Mouse (Mus musculus) layer of hippocampus, postnatal 25 days (tissue): ENCODE data around the gene Ap1s1. TPM values are rescaled to one million over a fixed set of nuclear protein-coding genes. Genes with fewer than 3 reads are reported as not detected.

Source experiments
- DNase-seq, 2 experiments: peaks; one replicate each; pipeline ENCODE4 v3.0.0; 2022; ENCODE audit warnings: mixed read lengths in 2 of 2, low spot score in 1 of 2; ENCODE audit errors: extremely low spot score in 1 of 2
- total RNA-seq, 2 experiments: library from RNA; stranded (reverse); gene quantifications; 2 replicates each; pipeline ENCODE4 v1.2.3; 2021

Gene Ap1s1
- total RNA-seq, 2 experiments from 2014 or later, result 262 to 327 TPM

DNA sequence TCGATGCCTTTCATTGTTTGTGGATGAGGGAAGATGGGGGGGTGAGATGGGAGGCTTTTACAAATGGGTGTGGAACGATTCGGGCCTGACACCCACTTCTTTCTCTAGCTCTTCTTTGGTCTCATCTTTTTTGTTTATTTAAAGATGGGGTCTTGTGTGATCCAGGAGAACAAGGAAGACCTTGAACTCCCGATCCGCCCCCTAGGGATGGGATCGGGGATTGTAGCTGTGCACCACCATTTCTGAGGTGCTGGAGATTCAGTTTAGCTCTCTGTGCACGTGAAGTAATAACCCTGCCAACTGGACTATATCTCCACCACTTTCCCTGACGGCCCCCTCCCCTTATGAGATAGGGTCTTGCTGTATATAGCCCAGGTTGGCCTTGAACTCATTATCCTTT, 20.0 kb upstream of the Ap1s1 start:
- DNase-seq, result no peak

DNA sequence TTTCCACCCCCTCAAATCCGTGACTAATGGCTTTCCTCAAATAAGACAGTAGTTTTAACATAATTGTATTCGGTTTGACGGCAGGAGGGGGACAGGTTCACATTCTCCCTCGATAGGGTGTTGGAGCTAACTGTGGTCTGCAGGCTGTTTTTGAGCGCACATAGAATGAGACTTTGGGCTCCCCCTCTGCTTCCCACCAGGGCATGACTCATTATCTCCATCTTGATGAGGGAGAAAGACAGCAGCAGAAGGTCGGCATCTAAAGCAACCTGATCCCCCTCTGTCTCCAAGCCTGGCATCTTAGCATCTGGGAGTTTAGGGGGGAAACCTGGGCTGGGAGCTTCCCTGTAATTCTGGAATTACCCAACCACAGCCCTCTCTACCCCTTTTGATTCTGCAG, 19.5 kb upstream of the Ap1s1 start:
- DNase-seq, result no peak

DNA sequence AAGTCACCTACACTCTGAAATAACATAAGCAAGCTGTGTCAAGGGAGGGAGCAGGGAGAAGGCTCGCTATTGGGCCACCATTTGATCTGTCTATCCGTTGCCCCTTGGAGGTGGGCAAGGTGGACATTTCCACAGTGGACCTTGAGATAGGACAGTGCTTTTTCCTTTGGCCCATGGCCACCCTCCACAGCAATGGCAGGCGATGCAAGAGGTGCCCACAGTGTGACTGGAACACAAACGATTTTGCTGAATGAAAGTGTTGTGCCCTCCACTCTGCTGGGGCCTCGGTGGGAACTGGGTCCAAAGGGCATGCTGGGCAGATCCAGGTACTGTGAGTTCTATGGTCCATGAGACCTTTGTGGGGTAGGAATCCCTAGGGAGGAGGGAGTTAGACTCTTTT, 16.7 kb upstream of the Ap1s1 start:
- no peak for DNase-seq

DNA sequence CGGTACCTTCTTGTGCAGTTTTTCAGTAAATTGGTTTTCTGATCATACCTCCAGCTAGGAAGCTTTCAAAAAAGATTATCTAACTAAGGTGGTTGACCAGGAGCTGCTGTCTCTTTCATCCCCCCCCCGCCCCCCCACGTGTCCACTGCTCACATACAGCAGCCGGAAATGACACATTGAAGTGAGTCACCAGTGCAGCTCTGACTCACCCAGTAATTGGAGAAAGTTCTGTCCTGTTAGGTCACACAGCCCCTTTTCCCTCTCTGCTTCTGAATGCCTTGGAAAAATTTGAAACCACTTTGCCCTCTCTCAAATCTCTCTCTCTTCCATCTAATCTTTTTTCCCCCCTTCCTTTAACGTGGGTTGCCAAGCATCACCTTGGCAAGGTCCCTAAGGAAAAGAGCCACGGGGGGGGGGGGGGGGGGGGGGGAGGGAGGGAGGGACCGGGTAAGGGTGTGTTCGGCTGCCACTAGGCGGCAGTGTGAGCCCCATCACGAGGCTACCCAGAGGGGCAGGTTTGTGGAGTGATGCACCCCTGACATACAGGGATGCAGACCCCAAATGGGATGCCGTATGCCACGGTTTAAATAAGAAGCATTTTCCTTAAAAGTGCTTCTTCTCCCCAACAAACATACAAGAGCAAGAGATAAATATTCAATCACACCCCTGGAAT, 16.0 kb upstream of the Ap1s1 start:
- DNase-seq, result peak in 1 of 2 experiments; percentile 66

DNA sequence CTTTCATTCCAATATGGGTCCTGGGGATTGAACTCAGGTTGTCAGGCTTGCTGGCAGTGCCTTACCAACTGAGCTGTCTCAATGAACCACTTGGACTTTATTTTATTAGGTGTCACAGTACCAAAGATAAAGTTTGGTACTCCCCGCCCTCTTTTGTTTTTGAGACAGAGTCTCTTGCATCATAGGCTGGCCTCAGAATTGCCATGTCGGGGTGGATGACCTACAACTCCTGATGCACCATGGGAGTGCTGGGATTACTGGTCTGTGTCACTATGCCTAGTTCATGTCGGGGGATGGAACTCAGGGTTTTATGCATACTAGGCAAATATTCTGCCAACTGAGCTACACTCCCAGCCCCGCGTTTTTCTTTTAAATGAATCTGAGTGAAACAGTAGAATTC, 8.9 kb upstream of the Ap1s1 start:
- DNase-seq, result no peak

DNA sequence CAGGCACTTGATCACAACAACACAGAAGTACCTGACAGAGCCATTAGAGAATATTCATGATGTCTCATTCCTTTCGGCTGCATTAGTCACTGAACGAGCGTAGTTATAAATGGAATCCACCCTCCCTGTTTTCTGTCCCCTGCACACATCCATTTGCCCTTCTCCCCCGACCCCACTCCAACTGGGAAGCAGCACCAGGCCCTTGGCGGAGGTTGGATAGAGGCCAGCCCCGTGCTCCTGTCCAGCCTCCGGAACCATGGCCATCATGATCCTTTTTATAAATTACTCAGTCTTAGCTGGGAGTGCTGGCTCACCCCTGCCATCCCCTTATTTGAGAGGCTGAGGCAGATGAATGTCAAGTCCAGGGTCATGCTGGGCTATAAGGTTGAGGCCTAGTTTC, 8.4 kb upstream of the Ap1s1 start:
- no peak for DNase-seq

DNA sequence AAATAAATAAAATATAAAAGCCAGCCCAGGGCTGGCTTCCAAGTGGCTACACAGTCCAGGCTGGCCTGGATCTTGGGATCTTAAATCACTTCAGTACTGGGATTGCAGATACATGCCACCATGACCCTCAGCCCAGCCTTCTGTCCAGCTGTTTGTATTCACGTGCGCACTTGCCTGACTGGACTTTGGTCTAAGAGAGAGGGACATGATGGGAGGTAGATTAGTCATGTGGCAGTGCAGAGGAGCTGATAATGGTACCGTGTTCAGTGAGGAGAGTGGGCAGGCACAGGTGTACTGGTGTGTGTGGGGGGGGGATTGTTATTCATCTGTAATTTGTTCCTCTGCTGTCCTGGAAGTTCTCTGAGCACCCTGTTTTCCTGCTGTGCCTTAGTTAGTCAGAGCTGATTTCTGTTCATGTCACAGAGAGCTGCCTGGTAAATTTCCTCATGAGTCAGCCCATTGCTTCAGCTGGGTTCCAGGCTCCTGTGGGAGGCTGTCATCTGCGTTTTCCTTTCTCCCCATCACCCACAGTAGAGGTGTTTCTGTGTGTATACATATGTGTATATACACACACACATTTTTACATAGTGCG, 6.1 kb upstream of the Ap1s1 start:
- DNase-seq, result no peak

DNA sequence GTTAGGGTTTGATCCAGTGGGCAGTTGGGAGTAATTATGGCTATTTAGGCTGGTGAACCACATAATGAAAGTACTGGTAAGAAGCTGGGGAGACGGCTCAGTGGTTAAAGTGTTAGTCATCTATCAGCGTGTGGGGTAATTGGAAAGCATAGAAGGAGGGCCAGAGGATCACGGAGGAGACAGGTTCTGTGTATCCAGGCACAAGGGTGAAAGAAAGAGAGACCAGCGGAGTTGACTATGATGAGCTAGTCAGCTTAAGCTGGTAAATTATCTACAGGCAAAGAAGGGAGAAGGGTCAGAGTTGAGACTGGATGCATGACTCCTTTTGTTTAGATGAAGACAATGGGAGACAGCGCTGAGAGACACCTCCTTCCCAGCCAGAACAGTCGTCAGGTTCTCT, 5.2 kb upstream of the Ap1s1 start:
- no peak for DNase-seq

DNA sequence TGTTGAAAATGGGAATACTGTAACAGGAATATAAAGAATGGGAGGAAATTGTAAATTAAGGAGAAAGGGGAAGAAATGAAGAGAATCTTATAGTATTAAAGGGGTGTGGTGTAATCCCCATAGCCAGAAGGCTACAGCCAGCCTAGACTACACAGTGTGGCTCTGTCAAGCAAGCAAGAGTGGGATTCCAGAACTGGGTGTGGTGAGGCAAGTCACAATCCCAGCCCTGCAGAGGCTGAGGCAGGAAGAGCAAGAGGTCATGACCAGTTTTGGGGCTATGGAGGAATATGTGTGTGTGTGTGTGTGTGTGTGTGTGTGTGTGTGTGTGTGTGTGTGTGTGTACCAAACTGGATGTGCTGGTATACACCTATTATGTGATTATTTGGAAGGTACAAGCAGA, 1.1 kb upstream of the Ap1s1 start:
- no peak for DNase-seq

DNA sequence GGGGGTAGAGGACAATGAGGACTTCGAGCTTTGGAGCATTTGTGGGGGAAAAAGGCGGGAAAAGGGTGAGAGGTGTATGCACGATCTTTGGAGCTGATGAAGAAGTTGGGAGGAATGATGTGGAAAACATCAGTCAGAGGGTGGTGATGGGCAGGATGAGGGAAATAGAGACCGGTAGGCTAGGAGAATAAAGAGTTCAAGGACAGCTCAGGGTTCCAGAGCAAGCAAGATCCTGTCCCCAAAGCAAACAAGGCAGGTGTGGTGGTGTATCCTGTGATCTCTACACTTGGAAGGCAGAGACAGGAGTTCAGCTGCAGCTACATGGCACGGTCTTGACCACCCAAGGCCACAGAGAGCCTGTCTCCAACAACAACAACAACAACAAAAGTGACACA, 386 bp upstream of the Ap1s1 start:
- no peak for DNase-seq

DNA sequence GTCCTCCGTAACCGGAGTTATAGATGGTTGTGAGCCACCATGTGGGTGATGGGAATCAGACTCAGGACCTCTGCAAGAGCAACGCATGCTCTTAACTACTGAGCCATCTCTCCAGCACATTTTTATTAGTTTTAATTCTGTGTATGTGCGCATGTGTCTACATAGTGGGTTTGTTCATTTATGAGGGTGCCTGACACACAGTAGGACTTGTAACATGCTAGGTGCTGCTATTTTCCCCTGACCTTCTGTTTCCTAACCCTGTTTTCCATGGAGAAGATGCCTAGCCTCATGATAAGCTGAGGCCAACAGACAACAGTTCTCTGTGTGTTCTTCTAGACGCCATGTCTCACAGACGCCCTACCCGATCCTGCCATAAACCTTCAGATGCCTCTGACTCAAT, 1.9 kb downstream of the Ap1s1 start:
- no peak for DNase-seq

DNA sequence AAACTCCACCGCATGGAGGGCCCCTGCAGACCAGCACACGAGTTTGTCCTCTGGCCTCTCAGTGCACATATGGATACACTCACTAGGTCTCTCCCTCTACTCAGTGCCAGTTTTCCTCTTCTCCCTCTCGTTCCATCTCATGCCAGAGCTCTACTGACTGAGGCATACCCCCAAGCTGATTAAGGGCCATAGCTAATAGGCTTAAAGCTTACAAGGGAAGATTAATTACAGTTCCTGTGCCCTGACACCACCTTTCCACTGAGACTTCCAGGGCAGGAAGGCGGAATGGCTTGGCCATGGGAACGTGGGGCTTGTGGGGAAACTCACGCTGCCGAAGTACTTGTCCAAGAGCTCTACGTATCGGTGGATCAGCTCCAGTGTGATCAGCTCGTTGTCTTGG, 4.5 kb downstream of the Ap1s1 start:
- no peak for DNase-seq

DNA sequence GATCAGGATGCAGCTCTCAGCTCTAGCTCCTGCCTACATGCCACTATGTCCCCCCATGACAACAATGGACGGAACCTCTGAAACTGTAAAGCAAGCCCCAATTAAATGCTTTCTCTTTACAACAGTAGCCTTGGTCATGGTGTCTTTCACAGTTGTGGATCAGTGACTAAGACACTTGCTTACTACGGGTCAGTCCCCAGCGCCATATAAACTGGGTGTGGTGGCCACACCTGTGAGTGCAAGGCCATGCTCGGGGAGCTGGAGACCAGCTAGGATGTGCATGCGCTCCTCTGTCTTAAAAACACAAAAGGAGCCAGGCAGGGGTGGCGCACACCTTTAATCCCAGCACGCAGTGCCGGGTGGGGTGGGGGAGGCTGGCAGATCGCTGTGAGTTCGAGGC, 6.5 kb downstream of the Ap1s1 start:
- no peak for DNase-seq

DNA sequence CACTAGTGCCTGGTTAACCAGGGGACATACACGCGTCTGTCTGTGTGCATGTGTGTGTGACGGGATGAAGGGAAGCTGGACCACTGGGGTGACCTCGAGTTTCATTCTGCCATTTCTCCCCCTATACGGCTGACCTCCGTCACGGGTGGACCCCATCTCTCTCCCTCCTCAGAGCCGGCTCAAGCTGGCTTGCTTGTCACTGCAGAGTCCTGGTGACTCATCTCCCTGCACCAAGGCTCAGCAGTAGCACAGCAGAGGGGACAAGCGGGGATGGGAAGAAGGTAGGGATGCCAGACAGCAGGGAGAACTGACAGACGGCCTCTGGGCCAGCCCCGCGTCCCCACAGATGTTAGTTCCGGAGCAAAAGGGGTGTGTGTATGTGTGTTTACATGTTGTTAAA, 9.7 kb downstream of the Ap1s1 start:
- no peak for DNase-seq

DNA sequence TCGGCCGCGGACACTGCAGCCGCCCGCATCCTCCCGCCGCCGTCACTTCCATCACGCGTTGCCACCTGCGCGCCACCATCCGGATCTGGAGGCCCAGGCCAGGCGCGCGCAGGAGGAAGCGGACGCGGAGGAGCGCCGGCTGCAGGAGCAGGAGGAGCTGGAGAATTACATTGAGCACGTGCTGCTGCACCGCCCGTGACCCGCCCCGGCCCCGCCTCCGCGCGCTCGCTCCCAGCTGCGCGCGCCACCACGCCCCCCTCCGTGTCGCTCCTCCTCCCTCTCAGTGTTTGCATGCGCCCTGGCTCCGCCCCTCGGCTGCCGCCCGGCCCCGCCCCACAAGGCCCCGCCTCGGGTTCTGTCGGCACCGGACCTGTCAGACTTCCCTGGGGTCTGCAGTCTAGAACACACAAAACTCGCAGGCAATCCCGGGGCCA, 13.3 kb downstream of the Ap1s1 start:
- peak; percentile 69 to 74 for DNase-seq

DNA sequence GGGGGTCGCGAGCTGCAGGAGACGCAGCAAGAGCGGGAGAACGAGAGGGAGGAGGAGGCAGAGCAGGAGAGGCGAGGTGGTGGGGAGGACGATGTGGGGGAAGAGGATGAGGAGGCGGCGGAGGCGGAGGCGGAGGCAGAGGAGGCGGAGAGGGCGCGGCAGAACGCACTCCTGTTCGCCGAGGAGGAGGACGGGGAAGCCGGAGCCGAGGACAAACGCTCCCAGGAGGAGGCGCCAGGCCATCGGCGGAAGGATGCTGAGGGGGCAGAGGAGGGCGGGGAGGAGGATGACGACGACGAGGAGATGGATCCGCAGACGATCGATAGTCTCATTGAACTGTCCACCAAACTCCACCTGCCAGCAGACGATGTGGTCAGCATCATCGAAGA, 13.9 kb downstream of the Ap1s1 start:
- DNase-seq, result peak; percentile 46 to 52

DNA sequence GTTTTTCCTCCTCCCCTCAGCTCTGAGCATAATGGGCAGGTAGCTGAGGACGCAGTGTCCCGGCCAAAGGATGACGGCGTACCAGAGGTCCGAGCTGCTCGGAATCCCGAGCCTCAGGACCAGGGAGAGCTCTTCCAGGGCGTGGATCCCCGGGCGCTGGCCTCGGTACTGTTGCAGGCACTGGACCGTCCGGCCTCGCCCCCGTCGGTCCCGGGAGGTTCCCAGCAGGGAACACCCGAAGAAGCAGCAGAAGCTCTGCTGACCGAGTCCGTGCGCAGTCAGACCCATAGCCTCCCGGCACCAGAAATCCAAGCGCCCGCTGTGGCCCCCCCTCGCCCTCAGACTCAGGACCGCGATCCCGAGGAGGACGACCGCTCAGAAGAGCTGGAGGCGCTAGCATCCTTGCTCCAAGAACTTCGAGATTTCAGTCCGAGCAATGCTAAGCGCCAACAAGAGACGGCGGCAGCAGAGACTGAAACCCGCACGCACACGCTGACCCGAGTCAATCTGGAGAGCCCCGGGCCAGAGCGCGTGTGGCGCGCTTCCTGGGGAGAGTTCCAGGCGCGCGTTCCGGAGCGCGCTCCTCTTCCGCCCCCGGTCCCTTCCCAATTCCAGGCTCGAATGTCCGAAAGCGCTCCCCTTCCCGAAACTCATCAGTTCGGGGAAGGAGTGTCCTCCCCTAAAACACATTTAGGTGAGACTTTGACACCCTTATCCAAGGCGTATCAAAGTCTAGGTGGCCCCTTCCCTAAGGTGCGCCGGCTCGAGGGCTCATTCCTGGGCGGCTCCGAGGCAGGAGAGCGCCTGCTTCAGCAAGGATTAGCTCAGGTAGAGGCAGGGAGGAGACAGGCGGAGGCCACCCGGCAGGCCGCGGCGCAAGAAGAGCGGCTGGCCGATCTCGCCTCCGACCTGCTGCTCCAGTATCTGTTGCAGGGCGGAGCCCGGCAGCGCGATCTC, 14.6 kb downstream of the Ap1s1 start:
- no peak for DNase-seq

DNA sequence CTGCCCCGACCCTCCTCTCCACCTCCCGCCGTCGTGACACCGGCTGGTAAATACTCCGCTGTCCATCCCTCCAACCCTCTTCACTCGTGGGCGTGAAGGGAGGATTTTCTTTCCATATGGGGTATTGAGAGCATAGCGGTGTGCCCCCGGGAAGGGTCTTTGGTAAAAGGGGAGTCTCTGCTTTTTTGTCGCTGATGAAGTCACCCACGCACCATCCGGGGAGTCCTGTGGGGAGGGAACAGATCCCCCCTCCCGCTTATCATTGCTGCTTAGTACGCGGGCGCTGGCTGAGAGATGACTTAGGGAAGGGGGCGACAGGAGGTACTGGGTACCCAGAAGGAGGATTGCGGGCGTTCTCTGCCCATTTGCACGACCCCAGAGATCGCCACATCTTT, 15.5 kb downstream of the Ap1s1 start:
- DNase-seq, result peak in 1 of 2 experiments; percentile 49

DNA sequence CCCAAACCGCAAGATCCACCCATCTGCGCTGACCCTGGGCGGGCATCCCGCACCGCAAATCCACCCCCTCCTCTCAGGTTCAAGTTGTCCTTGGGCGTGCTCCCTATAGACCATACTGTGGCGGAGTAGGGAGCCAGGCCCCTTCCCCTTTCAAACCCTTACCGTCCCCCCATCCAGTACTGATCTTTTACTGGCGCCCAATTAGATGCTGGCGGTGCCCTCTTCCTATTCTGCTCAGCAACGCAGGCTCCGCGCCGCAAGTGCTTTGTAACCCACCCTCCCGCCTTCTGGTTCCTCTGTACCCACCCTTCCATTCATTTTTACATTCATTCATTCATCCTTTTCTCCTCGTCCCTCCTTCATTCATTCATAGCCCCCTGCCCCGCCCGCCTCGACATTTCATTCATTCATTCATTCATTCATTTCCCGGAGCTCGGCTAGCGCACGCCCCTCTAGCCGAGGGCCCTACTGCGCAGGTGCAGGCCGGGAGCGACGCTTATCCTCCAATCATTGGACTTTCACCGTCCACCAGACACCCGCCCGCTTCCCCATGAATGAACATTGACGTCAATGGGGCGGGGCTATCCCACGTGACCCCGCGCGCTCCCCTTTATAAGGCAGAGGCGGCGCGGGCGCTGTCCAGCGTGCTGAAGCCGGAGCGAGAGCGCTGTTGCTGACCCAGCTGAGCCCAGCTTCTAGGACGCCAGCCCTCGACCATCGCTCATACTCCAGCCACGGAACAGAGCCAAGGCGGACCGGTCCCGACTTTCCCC, 16.1 kb downstream of the Ap1s1 start:
- DNase-seq, result peak; percentile 94

DNA sequence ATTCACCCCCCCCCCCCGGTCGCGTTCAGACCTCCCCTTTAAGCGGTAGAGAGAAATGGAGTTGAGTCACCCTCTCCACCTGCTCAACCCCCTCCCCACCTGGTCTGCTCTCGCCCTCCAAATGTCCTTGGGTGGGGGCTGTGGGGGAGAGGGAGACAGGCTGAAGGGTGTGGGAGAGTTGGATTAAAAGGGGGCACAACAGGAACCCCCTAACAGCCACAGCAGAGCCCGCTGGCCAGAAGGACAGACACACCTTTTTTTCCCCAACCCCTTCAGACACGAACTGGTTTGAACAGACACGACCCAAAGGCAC, 16.7 kb downstream of the Ap1s1 start:
- no peak for DNase-seq
